Mouse (Mus musculus) brain, embryonic 14.5 days (tissue): ENCODE data around the gene Minar1.

Source experiments
- CTCF ChIP-seq: fragments of 200-500 bp; IDR thresholded peaks from 2 replicates; pipeline ENCODE4 v1.5.1; 2012; ENCODE audit warnings: inconsistent platforms, mild to moderate bottlenecking, moderate library complexity, borderline replicate concordance; ENCODE audit not compliant: insufficient read depth, insufficient read length; ENCODE audit errors: extremely low read depth
- POLR2A ChIP-seq: fragments of 200-500 bp; IDR thresholded peaks from 2 replicates; pipeline ENCODE4 v1.6.1; 2012; ENCODE audit warnings: mild to moderate bottlenecking, inconsistent platforms, borderline replicate concordance; ENCODE audit not compliant: poor library complexity, insufficient read depth, insufficient read length, severe bottlenecking; ENCODE audit errors: extremely low read depth

DNA sequence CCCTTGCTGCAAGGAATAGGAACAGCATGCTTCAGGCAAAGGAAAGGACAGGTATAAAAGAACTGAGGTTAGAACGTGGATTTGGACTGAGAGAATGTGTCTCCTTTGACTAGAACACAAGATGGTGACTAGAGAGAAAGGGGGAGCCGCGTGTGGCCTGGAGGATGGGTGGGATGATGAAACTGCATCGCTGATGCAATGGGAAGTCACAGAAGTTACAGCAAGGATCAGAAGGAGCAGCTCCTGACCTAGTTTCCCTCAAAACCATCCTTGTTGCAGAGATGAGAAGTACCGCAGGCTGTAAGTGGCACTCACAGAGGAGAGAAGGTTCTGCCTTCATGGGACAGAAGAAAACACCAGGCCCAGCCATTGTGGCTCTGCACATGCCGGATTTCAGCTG, 28.0 kb upstream of the Minar1 start:
- TF ChIP-seq CTCF = no peak
- no peak for TF ChIP-seq POLR2A
